Mouse (Mus musculus) forebrain, postnatal 0 days (tissue): Measurements from ENCODE around the gene Slit1. TPM values are rescaled to one million over a fixed set of nuclear protein-coding genes. Genes with fewer than 3 reads are reported as not detected.

ENCODE experiments used
- ATAC-seq: fragments of 200-750 bp; cut with Nextera tagmentation; 2 replicates; pipeline ENCODE4 v1.8.0; 2017; ENCODE audit warnings: mild to moderate bottlenecking, moderate library complexity
- DNase-seq: peaks from one replicate; pipeline ENCODE4 v3.0.0-alpha.2; 2015
- H3K27ac ChIP-seq: fragments of 300-500 bp; sonication (generic); 2 replicates; pipeline ENCODE4 v1.5.1; 2014; ENCODE audit warnings: low read depth, mild to moderate bottlenecking, antibody characterized with exemption, low read length, moderate library complexity, mixed read lengths
- H3K27me3 ChIP-seq: fragments of 300-500 bp; sonication (generic); 2 replicates; pipeline ENCODE4 v1.6.1; 2014; ENCODE audit warnings: mild to moderate bottlenecking, low read length, mixed read lengths; ENCODE audit not compliant: insufficient read depth
- H3K36me3 ChIP-seq: fragments of 300-500 bp; sonication (generic); 2 replicates; pipeline ENCODE4 v1.6.1; 2014; ENCODE audit warnings: mild to moderate bottlenecking, moderate library complexity; ENCODE audit not compliant: insufficient read depth
- H3K4me1 ChIP-seq: fragments of 300-500 bp; sonication (generic); 2 replicates; pipeline ENCODE4 v1.6.1; 2014; ENCODE audit warnings: antibody characterized with exemption; ENCODE audit not compliant: insufficient read depth
- H3K4me2 ChIP-seq: fragments of 300-500 bp; sonication (generic); 2 replicates; pipeline ENCODE4 v1.6.1; 2014; ENCODE audit warnings: low read depth, mild to moderate bottlenecking, moderate library complexity
- H3K4me3 ChIP-seq: fragments of 300-500 bp; sonication (generic); 2 replicates; pipeline ENCODE4 v1.5.1; 2014; ENCODE audit warnings: low read depth, low read length, mixed read lengths
- H3K9ac ChIP-seq: fragments of 300-500 bp; sonication (generic); 2 replicates; pipeline ENCODE4 v1.6.1; 2014; ENCODE audit warnings: mild to moderate bottlenecking
- H3K9me3 ChIP-seq: fragments of 300-500 bp; sonication (generic); 2 replicates; pipeline ENCODE4 v1.6.1; 2016; ENCODE audit warnings: low read length
- CTCF ChIP-seq: sonication (generic); IDR thresholded peaks from 2 replicates; pipeline ENCODE4 v1.5.1; 2016; ENCODE audit warnings: antibody characterized with exemption, control low read depth, low read depth
- WGBS: fragments of 180-500 bp; shearing (Covaris S2); extraction: QIAGEN DNeasy Blood & Tissue Kit; methylation state at CpG from one replicate; pipeline ENCODE4 v1.1.7; 2014; 5-methylcytosine and 5-hydroxymethylcytosine counted together
- polyA plus RNA-seq: library from polyadenylated mRNA; unstranded; fragments of >200 nt; fragmentation: Nextera tagmentation; extraction: Ambion mirVana; gene quantifications from 2 replicates; pipeline ENCODE4 v1.2.1, GENCODE M21; 2015
- total RNA-seq: library from RNA; depleted of rRNA; stranded (reverse); fragments of >200 nt; gene quantifications from 2 replicates; pipeline ENCODE4 v1.2.3, GENCODE M21; 2014

Slit1 gene
- total and polyA plus RNA-seq, 2 experiments from 2014 or later = 13.4 to 61.8 TPM

GRCm38 (mm10) chr19:41766628-41767027 lies 23.2 kb upstream of the Slit1 start:
- no peak for TF ChIP-seq CTCF
- no peaks in the 10 kb centered on the region for H3K4me1 ChIP-seq
- no peak overlapping the region for H3K4me2 ChIP-seq
- 70% methylated on average over 5 of the region's 5 CpGs for WGBS
- H3K27ac ChIP-seq = no peak overlapping the region
- peak; percentile 42 for ATAC-seq
- H3K9me3 ChIP-seq = no peaks in the 10 kb centered on the region
- H3K27me3 ChIP-seq = no peaks in the 10 kb centered on the region
- DNase-seq = no peak
- H3K9ac ChIP-seq = no peak overlapping the region
- H3K4me3 ChIP-seq = no peak overlapping the region
- H3K36me3 ChIP-seq = no peaks in the 10 kb centered on the region

- Histone ChIP-seq H3K27me3 (no peaks in the 10 kb centered on the region), H3K27ac (no peak overlapping the region), H3K36me3 (no peaks in the 10 kb centered on the region), H3K9ac (no peak overlapping the region), H3K4me3 (no peak overlapping the region), H3K4me1 (no peaks in the 10 kb centered on the region), H3K4me2 (no peak overlapping the region), H3K9me3 (no peaks in the 10 kb centered on the region)
- WGBS = 31% methylated on average over 12 of the region's 12 CpGs
- DNase-seq = peak; percentile 96
- peak; percentile 98 for TF ChIP-seq CTCF
- ATAC-seq = peak; percentile 80
Observed at GRCm38 (mm10) chr19:41763870-41764660, 20.6 kb upstream of the Slit1 start.

GRCm38 (mm10) chr19:41761529-41761928 lies 18.1 kb upstream of the Slit1 start:
- H3K4me2 ChIP-seq = no peak overlapping the region
- 43% methylated on average over 9 of the region's 9 CpGs for WGBS
- TF ChIP-seq CTCF = peak; percentile 78
- H3K4me3 ChIP-seq = no peak overlapping the region
- no peaks in the 10 kb centered on the region for H3K4me1 ChIP-seq
- no peaks in the 10 kb centered on the region for H3K36me3 ChIP-seq
- DNase-seq (no peak), ATAC-seq (no peak)
- H3K27me3 ChIP-seq = no peaks in the 10 kb centered on the region
- no peak overlapping the region for H3K27ac ChIP-seq
- H3K9me3 ChIP-seq = no peaks in the 10 kb centered on the region
- H3K9ac ChIP-seq = no peak overlapping the region

DNA sequence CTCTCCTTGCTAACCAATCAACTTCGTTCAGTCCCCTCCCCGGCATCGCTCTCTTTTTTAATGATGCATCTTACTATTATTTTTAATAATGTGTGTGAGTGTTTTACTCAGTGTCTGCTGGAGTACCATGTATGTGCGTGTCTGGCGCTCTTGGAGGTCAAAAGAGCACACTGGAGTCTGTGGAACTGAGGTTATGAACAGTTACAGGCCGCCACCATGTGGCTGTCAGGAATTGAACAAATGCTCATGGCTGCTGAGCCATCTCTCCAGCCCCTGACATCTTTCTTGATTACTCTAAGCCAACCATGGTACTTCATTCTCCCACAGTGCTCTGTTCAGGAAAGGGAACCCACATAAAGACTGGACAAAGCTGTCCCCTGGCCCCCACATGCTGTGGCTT lies 16.3 kb upstream of the Slit1 start:
- Histone ChIP-seq H3K4me2 (no peak overlapping the region), H3K9me3 (no peaks in the 10 kb centered on the region), H3K4me1 (no peaks in the 10 kb centered on the region), H3K4me3 (no peak overlapping the region), H3K27me3 (no peaks in the 10 kb centered on the region), H3K27ac (no peak overlapping the region), H3K9ac (no peak overlapping the region), H3K36me3 (no peaks in the 10 kb centered on the region)
- peak; percentile 66 for TF ChIP-seq CTCF
- 80% methylated on average over 6 of the region's 6 CpGs for WGBS
- peak; percentile 61; the same call in 1 of the 2 replicates for ATAC-seq
- no peak for DNase-seq

DNA sequence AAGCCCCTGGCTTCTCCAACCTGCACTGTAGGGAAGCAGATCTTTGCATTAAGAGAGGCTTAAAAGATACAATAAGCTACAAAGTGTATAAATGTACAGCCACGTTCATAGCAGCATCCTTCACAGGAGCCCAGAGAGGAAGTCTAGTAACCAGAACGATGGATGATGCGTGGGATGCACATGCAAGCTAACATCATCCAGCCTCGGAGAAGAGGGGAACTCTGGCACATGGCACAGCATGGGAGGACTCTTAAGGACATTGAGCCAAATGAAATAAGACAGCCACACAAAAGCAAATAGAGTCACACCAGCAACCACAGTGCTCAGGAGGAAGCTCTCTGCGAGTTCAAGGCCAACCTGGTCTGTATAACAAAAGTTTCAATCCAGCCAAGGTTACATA lies 15.8 kb upstream of the Slit1 start:
- Histone ChIP-seq H3K27ac (no peak overlapping the region), H3K9me3 (no peaks in the 10 kb centered on the region), H3K9ac (no peak overlapping the region), H3K4me1 (no peaks in the 10 kb centered on the region), H3K36me3 (no peaks in the 10 kb centered on the region), H3K4me3 (no peak overlapping the region), H3K4me2 (no peak overlapping the region), H3K27me3 (no peaks in the 10 kb centered on the region)
- no peak for ATAC-seq
- 77% methylated on average over 5 of the region's 5 CpGs for WGBS
- no peak for DNase-seq
- no peak for TF ChIP-seq CTCF

DNA sequence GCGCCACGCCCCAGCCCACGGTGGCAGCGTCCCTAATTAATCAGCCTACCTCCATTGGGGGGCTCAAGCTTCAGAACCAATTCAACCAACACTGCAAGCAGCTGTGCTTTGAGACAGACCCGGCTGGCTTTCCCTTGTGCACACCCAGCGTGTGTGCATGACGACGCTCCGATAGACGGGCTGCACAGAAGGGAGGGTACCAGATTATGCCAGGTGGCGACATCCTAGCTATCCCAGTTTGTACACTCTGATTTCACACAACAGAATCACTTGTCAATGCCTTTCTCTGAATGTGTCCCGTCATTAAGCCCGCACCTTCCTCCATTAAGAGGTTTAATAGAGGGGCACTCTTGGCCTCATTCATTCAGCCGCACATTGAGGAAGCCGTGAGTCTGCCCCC lies 11.3 kb upstream of the Slit1 start:
- Histone ChIP-seq H3K9me3 (no peaks in the 10 kb centered on the region), H3K4me1 (0 out of 2 replicates have a peak, but pooled peaks cover 2% of the 10 kb centered on the region), H3K36me3 (no peaks in the 10 kb centered on the region), H3K4me3 (no peak overlapping the region), H3K27me3 (no peaks in the 10 kb centered on the region), H3K4me2 (no peak overlapping the region), H3K9ac (no peak overlapping the region), H3K27ac (no peak overlapping the region)
- no peak for TF ChIP-seq CTCF
- 15% methylated on average over 15 of the region's 15 CpGs for WGBS
- no peak for DNase-seq
- ATAC-seq = peak; percentile 66

- WGBS = 70% methylated on average over 11 of the region's 11 CpGs
- no peak for DNase-seq
- ATAC-seq = no peak
- H3K9me3 ChIP-seq = no peaks in the 10 kb centered on the region
- H3K36me3 ChIP-seq = no peaks in the 10 kb centered on the region
- H3K9ac ChIP-seq = no peak overlapping the region
- no peak overlapping the region for H3K27ac ChIP-seq
- no peaks in the 10 kb centered on the region for H3K27me3 ChIP-seq
- H3K4me3 ChIP-seq = no peak overlapping the region
- 0 out of 2 replicates have a peak, but pooled peaks cover 2% of the 10 kb centered on the region for H3K4me1 ChIP-seq
- H3K4me2 ChIP-seq = no peak overlapping the region
- peak; percentile 23 for TF ChIP-seq CTCF
Observed at GRCm38 (mm10) chr19:41751906-41752305, 8.4 kb upstream of the Slit1 start.
